Mouse (Mus musculus): ENCODE measurements around the gene Acvr2b.

Acvr2b gene

DNA sequence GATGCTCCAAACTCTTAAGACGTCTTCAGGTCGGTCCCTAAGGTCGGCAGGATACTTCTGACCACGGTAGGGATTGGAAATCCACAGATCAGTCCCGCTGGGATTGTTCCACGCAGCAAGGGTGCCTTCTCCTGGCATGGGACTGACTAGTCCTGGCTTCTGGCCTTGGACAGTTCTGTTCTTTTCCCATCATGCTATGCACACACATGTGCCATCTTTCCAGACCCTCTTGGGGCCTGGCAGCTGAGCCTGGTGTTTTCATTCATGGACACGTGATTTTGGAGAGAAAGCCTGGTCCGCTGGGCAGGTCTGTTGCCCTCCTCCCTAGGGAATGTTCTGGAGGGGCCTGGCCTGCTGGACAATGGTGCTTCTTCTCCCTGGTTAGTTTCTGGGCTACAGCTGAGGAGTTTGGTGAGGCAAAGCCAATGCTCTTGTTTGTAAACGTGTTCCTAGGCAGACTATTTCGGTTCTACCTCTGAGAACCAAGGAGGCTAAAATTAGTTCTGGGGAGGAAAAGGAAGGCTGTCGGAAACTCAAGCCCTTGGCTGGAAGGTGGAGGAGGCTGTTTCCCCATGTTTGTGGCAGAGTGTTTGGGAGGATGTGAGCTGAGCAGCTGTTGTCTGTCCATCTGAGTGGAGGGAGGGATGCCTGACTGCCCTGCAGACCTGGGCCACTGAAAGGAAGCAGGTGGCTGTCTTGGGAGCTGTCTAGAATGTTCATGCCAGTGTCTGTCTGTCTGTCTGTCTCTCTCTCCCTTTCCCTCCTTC, 7.2 kb downstream of the Acvr2b start:
- DNase-seq: no peak

DNA sequence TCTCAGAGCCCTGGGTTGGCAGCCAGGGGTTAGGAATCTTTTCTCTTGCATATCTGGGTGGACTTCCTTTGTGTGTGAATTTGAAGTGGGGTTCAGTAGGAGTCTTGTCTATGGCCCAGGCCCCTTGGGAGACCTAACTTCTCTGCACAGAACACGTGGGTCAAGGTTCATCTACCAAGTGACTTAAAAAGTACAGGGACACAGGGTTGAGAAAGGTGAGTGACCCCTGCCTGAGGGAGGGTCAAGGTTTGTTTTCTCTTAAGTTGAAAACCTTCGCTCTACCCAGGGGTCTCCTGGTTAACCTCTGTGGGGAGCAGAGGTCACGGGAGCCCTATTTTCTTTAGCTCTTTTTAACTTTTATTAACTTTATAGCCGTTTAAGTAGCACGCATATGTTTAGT, 7.9 kb downstream of the Acvr2b start:
- DNase-seq: no peak

DNA sequence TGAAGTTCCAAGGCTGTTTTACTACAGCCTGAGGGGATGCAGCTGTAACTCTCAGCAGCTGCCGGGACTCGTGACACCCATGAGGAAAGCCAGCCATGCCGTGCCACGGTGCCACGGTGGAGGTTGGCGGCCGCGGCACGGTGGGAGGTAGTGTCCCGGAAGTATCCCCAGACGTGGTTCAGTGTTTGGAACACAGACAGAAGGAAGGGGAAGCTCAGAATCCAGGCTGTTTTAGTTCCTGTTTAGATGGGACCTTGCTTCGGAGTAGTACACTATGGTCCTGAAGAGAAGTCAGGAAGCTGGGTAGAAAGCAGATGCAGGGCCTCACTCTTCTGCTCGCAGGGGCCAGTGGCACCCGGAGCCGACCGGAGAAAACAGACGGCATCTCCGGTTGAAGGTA, 16.1 kb downstream of the Acvr2b start:
- DNase-seq: no peak

DNA sequence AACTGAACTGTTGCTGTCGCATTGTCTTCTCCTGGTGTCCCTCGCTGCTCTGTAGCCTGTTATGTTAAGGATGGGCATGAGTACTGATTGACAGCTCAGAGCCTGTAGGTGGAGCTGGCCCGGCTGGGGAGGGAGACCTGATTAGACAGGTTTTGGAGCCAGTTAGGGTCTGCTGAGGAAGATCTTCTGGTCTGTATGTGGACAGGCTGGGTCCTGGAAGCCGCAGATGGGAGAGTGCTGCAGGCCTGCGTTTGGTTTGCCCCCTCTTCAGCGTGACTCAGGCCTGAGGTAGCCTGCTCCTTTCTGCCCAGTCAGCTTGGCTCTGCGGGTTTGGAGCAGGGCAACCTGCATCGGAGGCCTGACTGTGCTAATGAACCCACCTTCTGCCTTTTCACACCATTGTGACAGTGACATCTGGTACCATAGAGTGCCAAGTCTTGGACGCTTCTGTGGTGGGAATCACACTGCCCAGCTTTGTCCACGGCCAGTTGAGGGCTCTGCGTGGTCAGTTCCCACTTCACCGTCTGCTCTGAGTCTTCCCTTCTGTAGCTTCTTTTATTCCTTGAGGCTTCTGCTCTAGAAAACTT, 18.0 kb downstream of the Acvr2b start:
- peak; percentile 59 to 71 for DNase-seq

DNA sequence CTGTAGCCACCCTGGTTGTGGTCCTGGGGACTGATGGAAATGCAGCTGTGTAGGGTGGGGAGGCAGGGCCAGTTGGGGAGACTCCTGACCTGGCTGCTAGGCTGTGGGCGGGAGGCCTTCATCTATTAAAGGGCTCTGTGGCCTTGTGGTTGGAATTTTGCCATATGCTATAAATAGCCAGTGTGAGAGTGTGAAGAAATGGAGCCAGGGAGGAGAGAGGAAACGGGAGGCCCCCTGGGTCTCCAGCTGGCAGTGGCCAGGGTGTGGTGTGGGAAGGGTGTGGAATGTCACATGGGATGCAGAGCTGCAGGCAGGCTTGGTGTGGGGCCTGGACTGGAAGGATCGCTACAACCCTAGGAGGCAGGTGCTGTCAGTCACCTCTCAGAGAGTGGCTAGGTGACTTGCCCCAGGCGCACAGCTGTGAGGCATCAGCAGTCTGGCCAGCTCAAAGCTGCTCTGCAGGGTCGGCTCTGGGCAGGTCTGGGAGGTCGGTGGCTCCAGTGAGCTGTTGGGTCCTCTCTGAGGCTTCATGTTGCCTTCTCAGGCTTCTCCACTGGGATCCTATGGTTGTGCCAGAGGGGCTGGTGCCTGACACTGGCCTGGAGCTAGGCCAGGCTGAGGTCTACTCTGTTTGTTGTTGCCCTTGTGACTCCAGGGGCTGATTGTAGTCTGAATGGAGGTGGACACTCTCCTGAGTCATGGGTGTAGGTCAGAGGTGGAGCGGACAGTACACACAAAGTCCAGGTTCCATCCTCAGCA, 23.5 kb downstream of the Acvr2b start:
- no peak for DNase-seq

DNA sequence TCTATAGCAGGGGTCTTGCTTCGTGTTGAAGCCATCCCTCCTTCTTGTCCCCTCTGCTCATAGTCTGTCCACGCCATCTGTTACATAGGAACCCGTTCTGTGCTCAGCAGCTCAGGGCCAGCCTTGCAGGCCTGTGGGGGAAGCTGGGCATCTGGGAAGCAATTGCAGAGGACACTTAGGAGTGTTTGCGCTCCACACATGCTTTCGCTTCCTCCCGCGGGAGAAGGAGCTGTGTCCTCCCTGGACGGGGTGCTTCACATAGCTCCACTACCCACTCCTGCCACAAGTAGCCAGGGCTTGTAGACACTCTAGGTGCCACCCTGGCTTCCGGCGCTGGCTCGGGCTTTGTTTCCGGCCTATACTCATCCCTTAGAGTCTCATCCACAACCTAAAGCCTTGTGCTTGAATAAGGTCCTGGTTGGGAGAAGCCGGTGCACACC, 24.1 kb downstream of the Acvr2b start:
- no peak for DNase-seq

DNA sequence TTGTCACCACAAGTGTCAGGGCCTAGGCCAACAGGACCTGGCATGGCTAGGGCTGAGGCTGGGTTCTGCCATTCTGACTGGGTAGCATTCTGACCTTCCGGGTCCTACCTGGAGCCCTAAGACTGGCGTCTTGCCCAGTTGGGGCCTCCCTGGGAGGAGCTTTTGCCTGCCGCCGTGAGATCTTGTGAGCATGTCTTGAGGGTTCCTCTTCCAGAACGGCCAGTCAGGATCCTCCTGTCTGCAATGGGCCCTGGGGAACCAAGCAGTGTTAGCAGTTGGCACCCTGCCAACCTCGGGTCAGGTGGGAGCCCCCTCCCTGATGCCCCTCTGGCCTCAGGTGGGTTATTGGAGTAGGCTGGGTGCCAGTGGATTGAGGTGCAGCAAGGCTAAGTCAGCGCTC, 24.6 kb downstream of the Acvr2b start:
- no peak for DNase-seq

DNA sequence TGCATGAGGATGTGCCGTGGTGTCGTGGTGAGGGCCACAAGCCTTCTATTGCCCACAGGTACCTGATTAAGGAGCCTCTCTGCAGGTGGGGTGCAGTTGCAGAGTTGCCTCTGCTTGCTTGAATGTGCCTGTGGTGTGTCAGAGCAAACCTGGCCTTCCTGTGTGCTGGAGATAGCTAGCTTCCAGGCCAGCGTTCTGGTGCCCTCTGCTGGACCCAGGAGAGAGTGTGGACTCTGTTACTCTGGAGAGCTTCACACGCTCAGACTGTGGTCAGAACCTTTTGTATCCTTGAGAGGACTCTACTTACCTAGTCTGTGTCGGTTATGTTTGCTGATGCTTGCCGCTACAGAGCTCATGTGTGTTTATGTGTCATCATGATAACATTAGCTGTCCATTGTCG, 28.4 kb downstream of the Acvr2b start:
- DNase-seq: peak; percentile 85 to 88

DNA sequence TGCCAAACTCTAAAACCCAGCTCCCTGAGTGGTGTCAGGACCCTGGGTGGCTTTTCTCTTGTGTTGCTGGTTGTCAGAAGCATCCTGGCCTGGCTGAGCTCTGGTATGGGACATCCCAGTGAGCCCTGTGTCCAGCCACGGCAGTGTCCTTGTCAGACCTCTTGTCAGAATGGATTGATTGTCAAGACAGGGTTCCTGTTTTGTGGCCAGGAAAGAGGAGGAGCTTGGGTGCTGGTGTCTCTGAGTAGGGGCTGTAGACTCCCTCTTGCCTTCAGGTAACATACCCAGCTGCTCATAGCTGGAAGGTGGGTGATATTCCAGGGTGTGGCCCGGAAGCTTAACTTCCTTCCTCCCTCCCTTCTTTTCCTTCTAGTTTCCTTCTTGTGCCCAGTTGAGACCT, 33.9 kb downstream of the Acvr2b start:
- no peak for DNase-seq

DNA sequence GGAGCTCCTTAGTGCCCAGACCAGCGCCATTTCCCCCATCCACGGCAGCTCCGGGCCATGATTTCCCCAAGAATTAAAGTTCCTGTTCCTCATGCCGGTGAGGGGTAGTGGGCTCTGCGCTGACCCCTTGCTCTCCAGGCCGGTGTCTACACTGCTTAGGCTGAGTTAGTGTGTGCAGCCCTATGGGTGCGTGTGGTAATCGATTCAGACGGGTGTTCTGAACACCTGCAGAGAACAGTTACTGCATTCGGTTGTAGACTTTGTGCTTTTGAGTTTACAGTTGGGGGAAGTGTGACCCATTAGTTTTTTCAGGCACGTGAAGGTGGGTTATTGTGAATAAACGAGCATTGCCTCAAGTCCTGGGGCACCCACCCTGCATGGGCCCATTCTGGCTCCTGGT, 36.1 kb downstream of the Acvr2b start:
- DNase-seq: no peak

DNA sequence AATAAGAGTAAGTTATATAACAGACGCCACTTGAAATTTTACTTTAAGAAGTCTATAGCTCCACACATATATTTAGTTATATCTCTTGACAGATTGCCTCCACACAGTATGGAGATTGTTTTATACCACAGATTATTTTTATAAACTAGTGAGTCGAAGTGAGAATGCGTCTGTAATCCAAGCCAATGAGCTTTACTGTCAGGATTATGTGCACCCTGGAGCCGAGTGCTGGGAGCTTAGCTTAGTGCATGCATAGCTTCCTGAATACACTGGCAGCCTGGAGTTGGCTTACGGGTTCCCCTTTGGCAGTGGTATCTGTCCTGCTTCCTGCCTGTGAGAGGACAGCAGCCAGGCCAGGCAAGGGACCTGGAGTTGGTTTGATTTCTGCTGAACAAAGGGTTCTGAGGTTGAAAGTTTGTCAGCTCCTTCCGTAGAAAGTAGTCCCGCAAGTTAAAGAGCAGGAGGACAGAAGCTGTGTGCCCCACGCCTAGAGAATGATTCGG, 36.6 kb downstream of the Acvr2b start:
- DNase-seq: no peak

DNA sequence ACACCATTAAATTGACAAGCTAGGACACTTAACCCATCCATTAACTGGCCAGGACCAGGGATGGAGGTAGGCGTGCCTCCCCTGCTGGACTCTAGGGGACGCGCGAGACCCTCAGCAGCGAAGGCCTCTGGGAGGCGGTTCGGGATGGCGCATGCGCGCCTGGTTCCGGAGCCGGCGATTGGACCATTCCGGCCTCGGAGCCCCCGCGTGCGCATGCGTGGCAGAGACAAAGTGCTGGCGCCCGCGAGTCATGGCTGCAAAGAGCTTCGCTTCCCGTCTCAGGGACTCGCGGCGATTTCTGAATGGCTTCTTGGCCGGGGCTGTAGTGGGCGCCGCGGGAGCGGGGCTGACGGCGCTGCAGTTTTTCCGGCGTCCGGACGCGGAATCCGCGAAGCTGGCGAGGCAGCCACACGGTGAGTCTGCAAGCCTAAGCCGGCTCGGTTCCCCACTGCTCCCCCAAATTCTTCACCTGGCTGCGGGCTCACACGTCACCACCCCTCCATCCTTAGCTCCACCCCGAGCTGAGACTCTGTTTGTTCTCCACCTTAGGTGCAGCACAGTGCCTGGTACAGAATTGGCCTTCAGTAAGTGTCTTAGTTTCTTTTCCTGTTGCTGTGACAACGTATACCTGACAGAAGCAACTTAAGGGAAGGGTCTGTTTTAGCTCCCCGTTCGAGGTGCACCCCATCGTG, 43.0 kb downstream of the Acvr2b start, which contains the start of gene Exog:
Gene Exog (plus strand): TSS at position 206 of the 692 bp plus-strand sequence.
- DNase-seq: peak; percentile 98 to 100

DNA sequence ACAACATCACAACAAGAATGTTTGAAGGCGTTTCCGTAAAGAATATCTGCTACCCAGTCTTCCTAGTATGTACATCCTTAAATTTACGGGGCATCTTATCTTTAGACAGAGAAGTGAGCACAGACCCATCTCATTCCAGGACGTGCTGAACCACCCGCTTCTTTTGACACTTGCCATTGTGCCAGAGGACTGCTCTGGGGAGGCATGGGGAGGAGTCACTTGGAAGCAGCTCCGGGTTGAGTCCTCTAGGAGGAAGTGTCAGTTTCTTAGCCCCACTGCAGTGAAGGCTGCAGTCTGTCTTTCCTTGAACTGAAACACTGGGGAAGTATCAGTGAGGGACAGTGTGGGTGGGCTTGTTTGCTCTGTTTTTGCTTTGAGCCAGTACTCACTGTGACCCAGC, 43.8 kb downstream of the Acvr2b start:
- no peak for DNase-seq

DNA sequence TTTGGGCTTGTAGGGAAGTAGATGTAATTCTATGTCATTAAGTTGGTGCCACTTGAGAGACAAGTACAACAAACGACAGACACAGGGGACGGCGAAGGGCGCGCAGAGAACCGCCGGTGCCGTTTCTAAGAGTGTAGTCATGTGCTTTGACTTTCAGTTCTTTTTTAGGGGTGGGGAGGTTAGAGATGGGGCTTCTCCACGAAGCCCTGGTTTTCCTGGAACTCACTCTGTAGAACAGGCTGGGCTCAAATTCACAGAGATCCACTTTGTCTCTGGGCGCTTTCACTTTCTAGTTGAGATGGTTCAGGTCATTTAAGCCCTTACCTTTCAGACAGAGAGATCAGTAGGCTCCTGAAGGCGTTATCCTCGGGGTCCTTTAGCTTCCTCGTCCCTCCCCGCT, 54.0 kb downstream of the Acvr2b start:
- DNase-seq: no peak

DNA sequence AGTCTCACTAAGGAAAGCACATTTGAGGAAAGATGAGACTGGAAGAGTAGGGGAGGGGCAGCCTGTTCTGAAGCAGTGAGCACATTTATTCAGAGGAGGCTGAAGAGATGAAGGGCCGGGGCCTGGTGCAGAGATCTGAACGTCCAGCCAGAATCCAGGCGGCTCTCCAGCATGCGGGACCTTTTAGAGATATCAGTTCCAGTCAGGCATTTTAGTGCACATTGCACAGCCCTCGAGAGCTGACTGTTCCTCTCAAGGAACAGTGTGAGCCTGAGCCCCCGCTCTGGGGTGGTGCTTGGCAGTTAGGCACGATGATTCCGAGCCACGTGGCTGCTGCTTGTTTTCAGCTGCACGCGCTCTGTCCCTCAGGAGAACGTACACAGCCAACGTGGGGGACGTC, 55.2 kb downstream of the Acvr2b start:
- no peak for DNase-seq

DNA sequence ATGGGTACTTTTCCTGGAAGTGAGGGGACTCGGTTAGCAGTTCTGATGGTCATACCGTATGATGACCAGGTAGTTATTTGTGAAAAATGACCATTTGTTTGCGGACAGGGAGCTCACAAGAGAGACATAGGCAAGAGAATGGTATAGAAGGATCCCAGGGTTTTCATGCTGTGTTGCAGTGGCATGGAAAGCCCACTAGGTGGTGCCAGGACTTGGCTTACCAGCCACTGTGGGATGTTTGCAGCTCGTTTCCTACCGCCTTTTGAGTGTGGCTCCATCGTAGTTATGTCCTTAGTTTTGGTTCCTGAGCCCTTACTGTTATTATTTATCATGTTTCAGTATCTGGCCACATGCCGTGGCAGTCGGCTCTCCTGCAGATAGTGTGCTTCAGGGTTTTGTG, 58.5 kb downstream of the Acvr2b start:
- peak; percentile 66 to 72 for DNase-seq

DNA sequence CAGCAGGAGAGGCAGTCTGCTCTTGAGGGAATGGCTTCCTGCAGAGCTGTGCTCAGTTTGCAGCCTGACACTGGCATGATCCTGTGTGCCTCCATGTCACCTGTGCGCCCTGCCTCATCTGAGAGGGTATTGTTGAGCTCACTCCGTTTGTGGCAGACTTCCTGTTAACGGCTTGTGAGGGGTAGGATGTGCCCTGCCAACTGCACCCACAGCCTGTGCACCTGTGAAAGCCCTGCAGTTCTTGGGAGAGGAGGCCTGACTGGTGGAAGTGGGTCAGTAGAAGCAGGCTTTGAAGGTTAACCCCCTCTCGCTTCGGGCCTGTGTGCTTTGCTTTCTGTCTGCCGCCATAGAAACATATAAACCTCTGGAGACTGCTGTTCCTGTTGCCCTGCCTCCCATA, 63.1 kb downstream of the Acvr2b start:
- DNase-seq: no peak

DNA sequence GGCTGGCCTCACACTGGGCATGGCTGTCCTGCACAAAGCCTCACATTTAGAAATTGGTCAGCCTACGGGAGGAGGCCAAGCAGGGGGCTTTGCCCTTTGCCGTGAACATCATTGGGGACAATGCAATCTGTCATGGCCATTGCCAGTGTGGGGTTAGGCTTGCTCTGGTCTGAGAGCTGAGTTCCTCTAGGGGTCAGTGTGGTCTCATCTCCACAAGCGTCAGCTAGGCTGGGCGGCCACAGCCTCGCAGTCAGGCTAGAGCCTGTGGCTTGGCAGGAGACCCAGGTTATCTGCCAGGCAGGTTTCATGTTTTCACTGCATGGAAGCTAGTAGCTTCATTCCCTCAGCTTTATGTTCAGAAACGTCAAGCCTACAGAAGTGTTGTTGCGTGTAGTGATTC, 63.7 kb downstream of the Acvr2b start:
- DNase-seq: peak; percentile 27 to 29

DNA sequence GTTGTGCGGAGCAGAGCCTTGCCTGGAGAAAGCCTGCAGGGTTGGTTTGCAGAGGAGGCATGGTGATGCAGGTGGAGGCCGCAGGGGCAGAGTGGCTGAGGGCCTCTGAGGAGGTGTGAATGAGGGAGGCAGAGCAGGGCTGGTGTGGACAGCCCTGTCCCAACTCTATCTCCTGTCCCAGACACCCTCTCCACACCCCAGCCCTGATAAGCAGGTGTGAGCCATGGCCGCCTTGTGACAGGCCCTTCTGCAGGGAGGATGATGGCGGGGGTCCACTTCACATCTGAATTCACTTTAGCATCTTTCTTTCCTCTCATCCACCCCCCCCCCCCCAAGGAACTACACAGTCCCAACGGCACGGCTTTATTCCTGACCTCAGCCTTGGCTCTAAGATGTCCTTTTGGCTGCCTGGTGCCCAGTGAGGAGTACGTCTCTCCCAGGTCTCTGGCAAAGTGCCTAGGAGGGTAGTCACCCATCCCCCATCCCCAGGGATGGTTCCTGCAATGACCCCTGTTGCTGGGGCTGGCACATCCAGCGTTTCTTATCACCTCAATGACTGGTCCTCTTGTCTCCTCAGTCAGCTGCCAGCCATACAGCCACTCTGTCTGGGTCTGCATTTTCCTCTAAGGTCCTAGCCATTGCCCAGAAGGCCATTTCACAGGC, 67.9 kb downstream of the Acvr2b start:
- no peak for DNase-seq

DNA sequence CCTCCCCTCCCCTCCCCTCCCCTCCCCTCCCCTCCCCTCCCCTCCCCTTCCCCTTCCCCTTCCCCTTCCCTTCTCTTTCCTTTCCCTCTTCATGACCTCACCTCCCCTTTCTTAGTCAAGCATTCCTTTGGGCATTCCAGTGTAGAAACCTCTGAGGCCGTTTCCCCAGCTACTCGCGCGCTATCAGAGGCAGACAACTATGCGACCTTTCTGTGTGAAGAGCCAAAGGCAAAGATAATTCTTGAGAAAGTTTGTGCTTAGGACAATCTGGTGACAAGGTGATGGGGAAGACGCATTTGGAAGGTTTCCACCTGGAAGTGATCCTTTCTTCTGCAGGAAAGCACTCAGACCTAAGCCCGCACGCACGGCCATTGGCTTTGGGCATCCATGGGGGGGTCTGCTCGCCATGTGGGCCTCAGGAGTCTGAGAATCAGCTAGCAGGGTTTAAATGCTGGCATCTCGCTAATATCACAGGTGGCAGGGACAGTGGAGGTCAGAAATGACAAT, 70.5 kb downstream of the Acvr2b start:
- no peak for DNase-seq

DNA sequence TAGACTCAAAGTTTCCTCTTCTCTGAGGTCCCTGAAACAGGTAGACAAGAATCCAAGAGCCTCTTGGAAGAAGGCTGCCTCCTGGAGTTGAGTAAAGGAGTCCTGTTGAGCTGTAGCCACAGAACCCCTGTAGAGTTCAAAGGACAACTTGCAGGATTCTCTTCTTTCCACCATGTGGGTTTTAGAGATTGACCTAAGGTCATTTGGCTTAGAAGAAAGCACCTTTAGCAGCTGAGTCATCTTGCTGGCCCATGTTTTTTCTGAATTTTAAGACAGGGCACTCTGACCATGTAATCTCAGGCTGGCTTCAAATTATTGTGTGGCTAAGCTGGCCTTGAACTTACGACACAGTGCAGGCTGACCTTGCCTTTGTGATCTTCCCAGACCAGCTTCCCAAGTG, 71.1 kb downstream of the Acvr2b start:
- DNase-seq: no peak

DNA sequence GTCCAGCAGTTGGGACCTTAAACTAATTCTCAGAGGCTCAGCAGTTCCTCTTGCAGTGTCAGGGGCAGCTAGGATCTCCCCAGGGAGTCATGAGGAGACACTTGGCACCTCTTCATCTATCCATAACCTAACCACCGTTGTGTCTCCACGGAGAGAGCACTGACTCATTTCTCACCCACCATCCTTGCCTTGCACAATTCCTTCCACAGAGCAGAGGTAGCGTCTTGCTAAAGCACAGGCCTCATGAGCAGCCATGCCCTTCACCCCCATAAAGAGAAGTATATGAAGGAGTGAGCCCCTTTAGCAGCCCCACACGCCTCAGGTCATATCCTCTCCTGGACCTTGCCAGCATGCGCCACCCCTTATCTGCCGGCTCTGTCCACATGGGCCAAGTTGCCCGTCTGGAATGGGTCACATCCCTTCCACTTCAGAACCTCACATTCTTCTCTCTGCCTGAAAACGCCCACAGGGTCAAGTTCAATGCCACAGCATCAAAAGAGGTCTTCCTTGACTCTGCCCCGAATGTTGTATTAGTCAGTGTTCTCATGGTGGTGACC, 71.8 kb downstream of the Acvr2b start:
- DNase-seq: no peak

Data from cerebellum, adult 18-20 months (tissue).